Mouse (Mus musculus): ENCODE results near the gene Gm4767. TPM values are rescaled to one million over a fixed set of nuclear protein-coding genes. Genes with fewer than 3 reads are reported as not detected.
A peak's percentile ranks its signal among the peaks of the same experiment; 100 is the strongest.
"Not testable (repeated sequence)": the region's sequence is repeated elsewhere in the genome, so short reads cannot be mapped to it uniquely, and the experiment has no call there.

Gm4767 gene
- polyA plus RNA-seq (2015; fragmentation: Nextera tagmentation; extraction: Ambion mirVana) = 1.4 and 1.8 TPM in 2 replicates

- H3K4me3 ChIP-seq (ENCODE audit: low read depth, low read length); H3K9me3 ChIP-seq (ENCODE audit: low read length); H3K27me3 ChIP-seq (replicated peaks; ENCODE audit: insufficient read depth, low read length); H3K4me2 ChIP-seq (replicated peaks; ENCODE audit: low read depth, low read length); H3K4me1 ChIP-seq (ENCODE audit: insufficient read depth, low read depth, low read length); H3K27ac ChIP-seq (ENCODE audit: low read length); ATAC-seq; H3K9ac ChIP-seq (replicated peaks; ENCODE audit: low read depth); H3K36me3 ChIP-seq (ENCODE audit: insufficient read depth, low read length): not testable (repeated sequence)
- peak; percentile 2 for DNase-seq (ENCODE audit: low spot score)
- 14% methylated on average over 8 of the region's 20 CpGs for WGBS
Measured at GRCm38 (mm10) chr10:81811899-81812298, at the start of gene Gm4767. Gene Gm4767, plus strand, starts transcription at chr10:81812186.

- not testable (repeated sequence) for H3K4me2 ChIP-seq (replicated peaks; ENCODE audit: low read depth, low read length); H3K9me3 ChIP-seq (ENCODE audit: low read length); H3K4me3 ChIP-seq (ENCODE audit: low read depth, low read length); H3K9ac ChIP-seq (replicated peaks; ENCODE audit: low read depth); DNase-seq (ENCODE audit: low spot score); H3K27me3 ChIP-seq (replicated peaks; ENCODE audit: insufficient read depth, low read length); H3K27ac ChIP-seq (ENCODE audit: low read length); H3K4me1 ChIP-seq (ENCODE audit: insufficient read depth, low read depth, low read length); H3K36me3 ChIP-seq (ENCODE audit: insufficient read depth, low read length)
- peak; percentile 96 for ATAC-seq
- no CpG with 5 or more reads among the region's 43 CpGs for WGBS
Measured at GRCm38 (mm10) chr10:81770506-81771403, 41.2 kb upstream of the Gm4767 start, which contains the start of gene Gm3055. Gene Gm3055, minus strand, starts transcription at chr10:81771161.

GRCm38 (mm10) chr10:81771404-81771777 lies 40.6 kb upstream of the Gm4767 start:
- DNase-seq (ENCODE audit: low spot score); H3K4me1 ChIP-seq (ENCODE audit: insufficient read depth, low read depth, low read length); H3K27me3 ChIP-seq (replicated peaks; ENCODE audit: insufficient read depth, low read length); H3K27ac ChIP-seq (ENCODE audit: low read length); H3K4me2 ChIP-seq (replicated peaks; ENCODE audit: low read depth, low read length); H3K9ac ChIP-seq (replicated peaks; ENCODE audit: low read depth); H3K9me3 ChIP-seq (ENCODE audit: low read length); H3K4me3 ChIP-seq (ENCODE audit: low read depth, low read length); H3K36me3 ChIP-seq (ENCODE audit: insufficient read depth, low read length): not testable (repeated sequence)
- ATAC-seq = 0 out of 2 replicates have a peak, but pooled peaks have one; percentile 28
- WGBS = no CpG with 5 or more reads among the region's 3 CpGs

GRCm38 (mm10) chr10:81846219-81846618 lies 34.2 kb downstream of the Gm4767 start:
- WGBS = no CpG with 5 or more reads among the region's 18 CpGs

GRCm38 (mm10) chr10:81863409-81864407 lies 51.7 kb downstream of the Gm4767 start, which contains the start of gene Gm32687:
Gene Gm32687, plus strand, starts transcription at chr10:81863934.
- H3K4me3 ChIP-seq (ENCODE audit: low read depth, low read length); H3K9ac ChIP-seq (replicated peaks; ENCODE audit: low read depth); H3K9me3 ChIP-seq (ENCODE audit: low read length); H3K4me1 ChIP-seq (ENCODE audit: insufficient read depth, low read depth, low read length); H3K36me3 ChIP-seq (ENCODE audit: insufficient read depth, low read length); H3K27me3 ChIP-seq (replicated peaks; ENCODE audit: insufficient read depth, low read length); H3K4me2 ChIP-seq (replicated peaks; ENCODE audit: low read depth, low read length); H3K27ac ChIP-seq (ENCODE audit: low read length); DNase-seq (ENCODE audit: low spot score): not testable (repeated sequence)
- peak; percentile 99 for ATAC-seq
- 49% methylated on average over 3 of the region's 49 CpGs for WGBS

More at GRCm38 (mm10) chr10:81846219-81846618, 34.2 kb downstream of the Gm4767 start:
- not testable (repeated sequence) for H3K36me3 ChIP-seq (ENCODE audit: insufficient read depth, low read length); H3K4me3 ChIP-seq (ENCODE audit: low read depth, low read length); DNase-seq (ENCODE audit: low spot score); H3K27ac ChIP-seq (ENCODE audit: low read length); H3K4me1 ChIP-seq (ENCODE audit: insufficient read depth, low read depth, low read length); ATAC-seq; H3K27me3 ChIP-seq (replicated peaks; ENCODE audit: insufficient read depth, low read length); H3K9me3 ChIP-seq (ENCODE audit: low read length); H3K4me2 ChIP-seq (replicated peaks; ENCODE audit: low read depth, low read length); H3K9ac ChIP-seq (replicated peaks; ENCODE audit: low read depth)

Other genes with a start within 250 kb of the Gm4767 start
- 29.9 and 37.0 TPM in 2 replicates for gene Tle2, start 237.6 kb upstream of the Gm4767 start, polyA plus RNA-seq (2015; fragmentation: Nextera tagmentation; extraction: Ambion mirVana)
- gene Tle6, start 211.1 kb upstream of the Gm4767 start, polyA plus RNA-seq (2015; fragmentation: Nextera tagmentation; extraction: Ambion mirVana) = 12.8 and 18.5 TPM in 2 replicates
- gene BC025920, start 205.9 kb upstream of the Gm4767 start, polyA plus RNA-seq (2015; fragmentation: Nextera tagmentation; extraction: Ambion mirVana) = 0.07 and 0.29 TPM in 2 replicates
- gene Sirt6, start 184.4 kb upstream of the Gm4767 start, polyA plus RNA-seq (2015; fragmentation: Nextera tagmentation; extraction: Ambion mirVana) = 24.1 and 24.2 TPM in 2 replicates
- gene Ankrd24, start 183.6 kb upstream of the Gm4767 start, polyA plus RNA-seq (2015; fragmentation: Nextera tagmentation; extraction: Ambion mirVana) = 4.4 and 5.3 TPM in 2 replicates
- gene Gm10778, start 163.1 kb upstream of the Gm4767 start, polyA plus RNA-seq (2015; fragmentation: Nextera tagmentation; extraction: Ambion mirVana) = 2.6 and 2.9 TPM in 2 replicates
- gene Zfp433, start 107.4 kb upstream of the Gm4767 start, polyA plus RNA-seq (2015; fragmentation: Nextera tagmentation; extraction: Ambion mirVana) = 10.1 and 12.5 TPM in 2 replicates
- 2.7 and 3.1 TPM in 2 replicates for gene Gm3055, start 41.0 kb upstream of the Gm4767 start, polyA plus RNA-seq (2015; fragmentation: Nextera tagmentation; extraction: Ambion mirVana)
- 6.1 and 7.7 TPM in 2 replicates for gene Gm32687, start 51.7 kb downstream of the Gm4767 start, polyA plus RNA-seq (2015; fragmentation: Nextera tagmentation; extraction: Ambion mirVana)
- 0.73 and 0.99 TPM in 2 replicates for gene Zfp781, start 118.3 kb downstream of the Gm4767 start, polyA plus RNA-seq (2015; fragmentation: Nextera tagmentation; extraction: Ambion mirVana)
- 5.1 and 5.5 TPM in 2 replicates for gene Zfp873, start 235.9 kb downstream of the Gm4767 start, polyA plus RNA-seq (2015; fragmentation: Nextera tagmentation; extraction: Ambion mirVana)